Mouse (Mus musculus): ENCODE measurements around the gene Nanos3. TPM values are rescaled to one million over a fixed set of nuclear protein-coding genes. Genes with fewer than 3 reads are reported as not detected.

Nanos3 gene
- polyA plus RNA-seq, 1 experiment from 2014 or later: 5.6 TPM

- Histone ChIP-seq H3K27ac (ENCODE audit: low read depth, low read length) (no peak overlapping the region), H3K9ac (ENCODE audit: low read depth, low read length) (no peak overlapping the region), H3K4me1 (replicated peaks; ENCODE audit: control insufficient read depth, insufficient read depth, low read length) (no peaks in the 10 kb centered on the region; the same call in 1 of the 2 replicates), H3K36me3 (ENCODE audit: control insufficient read depth, insufficient read depth, low read length) (peaks cover 19% of the 10 kb centered on the region), H3K4me3 (ENCODE audit: low read depth, low read length) (no peak overlapping the region), H3K27me3 (ENCODE audit: control insufficient read depth, insufficient read depth, low read length) (no peaks in the 10 kb centered on the region), H3K9me3 (ENCODE audit: control insufficient read depth, low read length) (no peaks in the 10 kb centered on the region), H3K4me2 (replicated peaks; ENCODE audit: low read depth, low read length) (no peak overlapping the region)
- no peak for ATAC-seq (ENCODE audit: low FRiP score)
- no peak for DNase-seq (ENCODE audit: low spot score)
- WGBS: 94% methylated on average over 31 of the region's 31 CpGs
These were observed 27.0 kb upstream of the Nanos3 start for GRCm38 (mm10) chr8:84211881-84212563.

GRCm38 (mm10) chr8:84211202-84211601 is 26.2 kb upstream of the Nanos3 start:
- Histone ChIP-seq H3K27me3 (ENCODE audit: control insufficient read depth, insufficient read depth, low read length) (no peaks in the 10 kb centered on the region), H3K9me3 (ENCODE audit: control insufficient read depth, low read length) (no peaks in the 10 kb centered on the region), H3K4me1 (replicated peaks; ENCODE audit: control insufficient read depth, insufficient read depth, low read length) (no peaks in the 10 kb centered on the region; the same call in 1 of the 2 replicates), H3K4me2 (replicated peaks; ENCODE audit: low read depth, low read length) (no peak overlapping the region), H3K4me3 (ENCODE audit: low read depth, low read length) (no peak overlapping the region), H3K9ac (ENCODE audit: low read depth, low read length) (no peak overlapping the region), H3K27ac (ENCODE audit: low read depth, low read length) (no peak overlapping the region), H3K36me3 (ENCODE audit: control insufficient read depth, insufficient read depth, low read length) (peaks cover 18% of the 10 kb centered on the region)
- DNase-seq (ENCODE audit: low spot score) (no peak), ATAC-seq (ENCODE audit: low FRiP score) (no peak)
- WGBS: 92% methylated on average over 3 of the region's 3 CpGs

- H3K36me3 ChIP-seq (ENCODE audit: control insufficient read depth, insufficient read depth, low read length): peaks cover 18% of the 10 kb centered on the region
- no peaks in the 10 kb centered on the region for H3K27me3 ChIP-seq (ENCODE audit: control insufficient read depth, insufficient read depth, low read length)
- peak; percentile 62 for ATAC-seq (ENCODE audit: low FRiP score)
- peak; percentile 89 for DNase-seq (ENCODE audit: low spot score)
- WGBS: 57% methylated on average over 34 of the region's 34 CpGs
- no peak overlapping the region for H3K4me2 ChIP-seq (replicated peaks; ENCODE audit: low read depth, low read length)
- no peak overlapping the region for H3K9ac ChIP-seq (ENCODE audit: low read depth, low read length)
- H3K4me1 ChIP-seq (replicated peaks; ENCODE audit: control insufficient read depth, insufficient read depth, low read length): no peaks in the 10 kb centered on the region; the same call in 1 of the 2 replicates
- H3K9me3 ChIP-seq (ENCODE audit: control insufficient read depth, low read length): no peaks in the 10 kb centered on the region
- no peak overlapping the region for H3K27ac ChIP-seq (ENCODE audit: low read depth, low read length)
- H3K4me3 ChIP-seq (ENCODE audit: low read depth, low read length): no peak overlapping the region
These were observed 25.3 kb upstream of the Nanos3 start for GRCm38 (mm10) chr8:84210167-84210791.

GRCm38 (mm10) chr8:84208381-84209380 is 23.7 kb upstream of the Nanos3 start:
- Histone ChIP-seq H3K4me1 (replicated peaks; ENCODE audit: control insufficient read depth, insufficient read depth, low read length) (peaks cover 2% of the 10 kb centered on the region; the same call in 1 of the 2 replicates), H3K9ac (ENCODE audit: low read depth, low read length) (no peak overlapping the region)
- 56% methylated on average over 17 of the region's 17 CpGs for WGBS

GRCm38 (mm10) chr8:84207811-84208210 is 22.8 kb upstream of the Nanos3 start:
- WGBS: 70% methylated on average over 7 of the region's 7 CpGs
- Histone ChIP-seq H3K27ac (ENCODE audit: low read depth, low read length) (no peak overlapping the region; the same call in 1 of the 2 replicates), H3K9me3 (ENCODE audit: control insufficient read depth, low read length) (no peaks in the 10 kb centered on the region), H3K27me3 (ENCODE audit: control insufficient read depth, insufficient read depth, low read length) (no peaks in the 10 kb centered on the region), H3K4me1 (replicated peaks; ENCODE audit: control insufficient read depth, insufficient read depth, low read length) (peaks cover 3% of the 10 kb centered on the region; the same call in 1 of the 2 replicates), H3K4me3 (ENCODE audit: low read depth, low read length) (no peak overlapping the region), H3K4me2 (replicated peaks; ENCODE audit: low read depth, low read length) (no peak overlapping the region), H3K36me3 (ENCODE audit: control insufficient read depth, insufficient read depth, low read length) (peaks cover 13% of the 10 kb centered on the region), H3K9ac (ENCODE audit: low read depth, low read length) (no peak overlapping the region)
- DNase-seq (ENCODE audit: low spot score) (no peak), ATAC-seq (ENCODE audit: low FRiP score) (no peak)

More at GRCm38 (mm10) chr8:84208381-84209380, 23.7 kb upstream of the Nanos3 start:
- no peak for DNase-seq (ENCODE audit: low spot score)
- Histone ChIP-seq H3K27me3 (ENCODE audit: control insufficient read depth, insufficient read depth, low read length) (no peaks in the 10 kb centered on the region), H3K4me3 (ENCODE audit: low read depth, low read length) (no peak overlapping the region), H3K4me2 (replicated peaks; ENCODE audit: low read depth, low read length) (no peak overlapping the region), H3K36me3 (ENCODE audit: control insufficient read depth, insufficient read depth, low read length) (peaks cover 15% of the 10 kb centered on the region), H3K27ac (ENCODE audit: low read depth, low read length) (no peak overlapping the region), H3K9me3 (ENCODE audit: control insufficient read depth, low read length) (no peaks in the 10 kb centered on the region)
- no peak for ATAC-seq (ENCODE audit: low FRiP score)

GRCm38 (mm10) chr8:84206666-84207065 is 21.6 kb upstream of the Nanos3 start:
- Histone ChIP-seq H3K27me3 (ENCODE audit: control insufficient read depth, insufficient read depth, low read length) (no peaks in the 10 kb centered on the region), H3K27ac (ENCODE audit: low read depth, low read length) (no peak overlapping the region), H3K4me2 (replicated peaks; ENCODE audit: low read depth, low read length) (no peak overlapping the region), H3K36me3 (ENCODE audit: control insufficient read depth, insufficient read depth, low read length) (peaks cover 6% of the 10 kb centered on the region), H3K4me1 (replicated peaks; ENCODE audit: control insufficient read depth, insufficient read depth, low read length) (peaks cover 3% of the 10 kb centered on the region; the same call in 1 of the 2 replicates), H3K9ac (ENCODE audit: low read depth, low read length) (no peak overlapping the region), H3K9me3 (ENCODE audit: control insufficient read depth, low read length) (no peaks in the 10 kb centered on the region), H3K4me3 (ENCODE audit: low read depth, low read length) (no peak overlapping the region)
- ATAC-seq (ENCODE audit: low FRiP score) (no peak), DNase-seq (ENCODE audit: low spot score) (no peak)
- 81% methylated on average over 3 of the region's 3 CpGs for WGBS

- WGBS: 86% methylated on average over 5 of the region's 5 CpGs
- Histone ChIP-seq H3K4me3 (ENCODE audit: low read depth, low read length) (no peak overlapping the region), H3K27ac (ENCODE audit: low read depth, low read length) (no peak overlapping the region), H3K4me2 (replicated peaks; ENCODE audit: low read depth, low read length) (no peak overlapping the region), H3K4me1 (replicated peaks; ENCODE audit: control insufficient read depth, insufficient read depth, low read length) (peaks cover 16% of the 10 kb centered on the region), H3K27me3 (ENCODE audit: control insufficient read depth, insufficient read depth, low read length) (0 out of 2 replicates have a peak, but pooled peaks cover 4% of the 10 kb centered on the region), H3K9ac (ENCODE audit: low read depth, low read length) (no peak overlapping the region), H3K9me3 (ENCODE audit: control insufficient read depth, low read length) (no peaks in the 10 kb centered on the region), H3K36me3 (ENCODE audit: control insufficient read depth, insufficient read depth, low read length) (no peaks in the 10 kb centered on the region)
- DNase-seq (ENCODE audit: low spot score) (no peak), ATAC-seq (ENCODE audit: low FRiP score) (no peak)
These were observed 20.1 kb upstream of the Nanos3 start for GRCm38 (mm10) chr8:84205073-84205472.

GRCm38 (mm10) chr8:84203975-84204772 is 19.2 kb upstream of the Nanos3 start:
- Histone ChIP-seq H3K4me2 (replicated peaks; ENCODE audit: low read depth, low read length) (peak overlapping the region; percentile 65), H3K36me3 (ENCODE audit: control insufficient read depth, insufficient read depth, low read length) (no peaks in the 10 kb centered on the region), H3K4me1 (replicated peaks; ENCODE audit: control insufficient read depth, insufficient read depth, low read length) (peaks cover 17% of the 10 kb centered on the region), H3K27me3 (ENCODE audit: control insufficient read depth, insufficient read depth, low read length) (0 out of 2 replicates have a peak, but pooled peaks cover 4% of the 10 kb centered on the region), H3K27ac (ENCODE audit: low read depth, low read length) (peak overlapping the region; percentile 14; the same call in 1 of the 2 replicates), H3K4me3 (ENCODE audit: low read depth, low read length) (peak overlapping the region; percentile 30), H3K9me3 (ENCODE audit: control insufficient read depth, low read length) (no peaks in the 10 kb centered on the region), H3K9ac (ENCODE audit: low read depth, low read length) (peak overlapping the region; percentile 66)
- WGBS: 56% methylated on average over 13 of the region's 13 CpGs
- peak; percentile 46 for DNase-seq (ENCODE audit: low spot score)
- ATAC-seq (ENCODE audit: low FRiP score): no peak

Measured in hindbrain, embryonic 11.5 days (tissue).